Mouse (Mus musculus): ENCODE data around the gene Dpf3.
A peak's percentile ranks its signal among the peaks of the same experiment; 100 is the strongest.

Gene Dpf3

GRCm38 (mm10) chr12:83487476-83487991 is at the start of gene Dpf3:
TSS of gene Dpf3 (minus strand) at chr12:83487716.
- peak; percentile 95 to 96 for DNase-seq (ENCODE audit: low spot score in 2 of 2)

GRCm38 (mm10) chr12:83536039-83536438 is 48.5 kb upstream of the Dpf3 start:
- no peak for DNase-seq (ENCODE audit: low spot score in 2 of 2)

DNA sequence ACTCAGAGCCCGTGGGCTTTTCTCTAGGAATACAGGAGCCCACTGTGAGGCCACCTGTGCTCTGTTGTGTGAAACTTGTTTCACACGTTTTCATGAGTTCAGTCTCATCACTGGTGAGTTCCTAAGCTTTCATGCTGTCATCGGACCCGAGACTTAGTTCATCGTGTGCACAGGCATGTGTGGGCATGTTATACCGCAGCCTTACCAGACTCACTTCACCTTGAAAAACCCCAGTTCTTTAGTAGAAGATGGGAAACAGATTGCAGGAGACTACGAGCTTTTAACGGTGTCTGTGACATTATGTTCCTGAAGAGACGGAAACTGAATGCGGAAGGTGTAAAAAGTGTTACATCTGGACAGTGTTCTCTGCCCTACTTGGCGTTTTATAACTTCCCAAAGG is 47.9 kb upstream of the Dpf3 start:
- no peak for DNase-seq (ENCODE audit: low spot score in 2 of 2)

GRCm38 (mm10) chr12:83534190-83534589 is 46.7 kb upstream of the Dpf3 start:
- no peak for DNase-seq (ENCODE audit: low spot score in 2 of 2)

GRCm38 (mm10) chr12:83532966-83533365 is 45.5 kb upstream of the Dpf3 start:
- DNase-seq (ENCODE audit: low spot score in 2 of 2), result no peak

- no peak for DNase-seq (ENCODE audit: low spot score in 2 of 2)
Observed at GRCm38 (mm10) chr12:83531992-83532391, 44.5 kb upstream of the Dpf3 start.

DNA sequence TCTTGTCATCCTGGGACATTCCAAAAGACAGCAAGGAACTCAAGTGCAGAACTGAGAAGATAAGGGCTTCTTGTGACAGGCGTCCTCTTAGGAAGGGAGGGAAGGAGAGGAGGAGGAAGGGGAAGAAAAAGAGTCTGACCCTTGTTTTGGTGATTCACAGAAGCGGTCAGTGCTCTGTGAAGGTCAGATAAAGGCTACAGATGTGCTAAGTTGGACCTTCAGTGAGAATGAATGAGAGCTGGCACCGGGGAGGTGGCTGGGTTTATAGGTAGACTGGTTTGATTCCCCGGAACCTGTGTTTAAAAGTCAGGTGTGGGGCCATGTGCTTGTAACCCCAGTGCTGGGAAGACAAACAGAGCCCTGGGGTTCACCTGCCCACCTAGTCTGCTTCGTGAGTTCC is 41.1 kb upstream of the Dpf3 start:
- no peak for DNase-seq (ENCODE audit: low spot score in 2 of 2)

- no peak for DNase-seq (ENCODE audit: low spot score in 2 of 2)
Observed at GRCm38 (mm10) chr12:83527816-83528215, 40.3 kb upstream of the Dpf3 start.

DNA sequence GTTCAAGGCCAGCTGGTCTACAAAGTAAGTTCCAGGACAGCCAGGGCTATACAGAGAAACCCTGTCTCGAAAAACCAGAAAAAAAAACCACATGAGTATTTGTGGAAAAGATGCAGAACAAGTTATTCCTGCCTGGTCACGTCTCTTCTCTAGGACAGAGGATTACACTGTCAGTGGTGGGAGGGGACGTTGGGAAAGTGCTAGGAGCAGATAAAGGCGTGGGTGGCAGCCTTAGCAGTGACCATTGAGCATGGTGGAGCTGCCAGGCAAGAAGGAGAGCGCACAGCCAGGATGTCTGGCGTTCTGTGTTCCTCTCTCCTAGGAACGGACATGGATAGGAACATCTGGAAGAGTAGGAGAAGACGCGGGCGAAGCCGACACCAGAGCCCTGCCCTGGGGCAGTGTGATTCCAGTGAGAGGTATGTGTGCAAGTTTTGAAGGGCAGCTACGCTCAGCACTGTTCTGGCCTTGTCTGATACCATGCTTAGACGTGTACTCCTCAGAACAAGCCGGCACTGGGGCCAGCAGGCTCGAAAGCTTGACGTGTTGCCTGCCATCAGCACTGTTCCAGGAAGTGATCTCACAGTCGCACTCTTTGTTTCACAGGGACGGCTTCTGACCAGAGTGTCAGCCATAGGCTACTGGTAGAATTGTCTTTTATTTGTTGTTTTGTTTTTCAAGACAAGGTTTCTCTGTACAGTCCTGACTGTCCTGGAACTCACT is 38.5 kb upstream of the Dpf3 start:
- no peak for DNase-seq (ENCODE audit: low spot score in 2 of 2)

DNA sequence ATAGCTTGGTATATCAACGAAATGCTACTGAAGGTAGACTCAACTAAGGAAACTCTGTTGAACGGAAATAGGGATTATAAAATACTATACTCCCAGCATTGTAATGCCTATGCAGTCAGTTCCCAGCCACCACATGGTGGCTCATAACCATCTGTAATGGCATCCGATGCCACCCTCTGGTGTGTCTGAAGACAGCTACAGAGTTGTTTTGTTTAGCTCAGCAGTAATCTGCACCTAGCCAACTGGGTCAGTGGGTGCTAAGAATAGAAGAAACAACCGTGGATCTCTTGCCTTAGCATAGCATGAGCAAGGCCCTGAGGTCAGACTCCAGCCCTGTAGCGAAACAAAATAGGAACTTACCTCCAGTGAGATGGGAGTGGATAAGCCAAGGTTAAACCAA is 36.8 kb upstream of the Dpf3 start:
- no peak for DNase-seq (ENCODE audit: low spot score in 2 of 2)

GRCm38 (mm10) chr12:83523892-83524291 is 36.4 kb upstream of the Dpf3 start:
- DNase-seq (ENCODE audit: low spot score in 2 of 2), result no peak

GRCm38 (mm10) chr12:83523056-83523455 is 35.5 kb upstream of the Dpf3 start:
- DNase-seq (ENCODE audit: low spot score in 2 of 2), result no peak

DNA sequence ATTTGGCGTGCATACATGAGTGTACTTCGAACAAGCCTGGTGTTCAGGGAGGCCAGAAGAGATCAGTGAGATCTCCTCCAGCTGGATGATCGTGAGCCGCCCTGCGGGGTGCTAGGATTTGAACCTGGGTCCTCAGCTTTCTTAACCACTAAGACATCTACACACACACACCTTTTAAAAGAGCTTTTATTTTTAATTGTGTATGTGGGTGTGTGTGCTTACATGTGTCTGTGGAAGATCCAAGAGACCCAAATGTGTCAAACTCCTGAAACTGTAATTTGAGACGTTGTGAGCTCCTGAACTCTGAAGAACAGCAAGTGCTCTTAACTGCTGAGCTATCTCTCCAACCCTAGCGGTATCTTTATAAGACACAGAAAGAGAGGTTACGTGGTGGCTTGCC is 33.6 kb upstream of the Dpf3 start:
- DNase-seq (ENCODE audit: low spot score in 2 of 2), result no peak

GRCm38 (mm10) chr12:83520311-83520890 is 32.9 kb upstream of the Dpf3 start, which contains the start of gene Dcaf4:
TSS of gene Dcaf4 (plus strand) at chr12:83520466.
- DNase-seq (ENCODE audit: low spot score in 2 of 2), result peak; percentile 94 to 95

- DNase-seq (ENCODE audit: low spot score in 2 of 2), result no peak
Observed at GRCm38 (mm10) chr12:83517580-83517979, 30.1 kb upstream of the Dpf3 start.

GRCm38 (mm10) chr12:83514216-83514615 is 26.7 kb upstream of the Dpf3 start:
- no peak for DNase-seq (ENCODE audit: low spot score in 2 of 2)

GRCm38 (mm10) chr12:83513185-83513584 is 25.7 kb upstream of the Dpf3 start:
- no peak for DNase-seq (ENCODE audit: low spot score in 2 of 2)

DNA sequence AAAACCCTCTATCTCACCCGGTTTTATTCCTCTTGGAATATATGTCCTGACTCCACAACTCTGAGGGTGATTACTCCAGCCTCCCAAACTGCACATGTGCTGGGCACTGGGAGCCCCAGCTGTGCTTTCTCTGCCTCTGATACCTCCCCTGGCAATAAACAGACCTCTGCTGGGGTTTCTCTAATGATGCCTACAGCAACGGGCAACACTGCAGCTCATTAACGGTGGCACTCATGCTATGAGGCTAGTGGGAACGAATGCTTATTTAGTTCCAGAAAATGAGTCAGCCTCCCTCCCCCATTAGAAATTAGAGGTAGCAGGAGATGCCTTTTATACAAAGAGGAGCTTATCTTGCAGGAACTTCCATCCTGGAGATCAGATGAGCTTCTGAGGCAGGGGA is 25.3 kb upstream of the Dpf3 start:
- no peak for DNase-seq (ENCODE audit: low spot score in 2 of 2)

GRCm38 (mm10) chr12:83510586-83510985 is 23.1 kb upstream of the Dpf3 start:
- DNase-seq (ENCODE audit: low spot score in 2 of 2), result no peak

DNA sequence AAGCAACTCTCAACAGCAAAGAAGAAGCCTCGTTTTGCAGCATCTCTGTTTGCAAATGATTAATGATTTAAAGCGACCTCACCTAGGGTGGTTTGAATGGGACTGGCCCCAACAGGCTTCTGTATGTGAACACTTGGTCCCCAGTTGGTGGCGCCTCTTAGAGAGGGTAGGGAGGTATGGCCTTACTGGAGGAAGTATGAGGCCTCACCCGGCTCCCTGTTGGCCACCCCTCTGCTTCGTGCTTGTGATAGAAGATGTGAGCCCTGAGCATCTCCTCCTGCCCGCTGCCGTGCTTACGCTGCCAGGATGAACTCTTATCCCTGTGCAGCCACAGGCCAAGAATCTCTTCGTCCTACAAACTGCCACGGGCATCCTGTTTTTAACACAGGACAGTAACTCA is 19.0 kb upstream of the Dpf3 start:
- DNase-seq (ENCODE audit: low spot score in 2 of 2), result no peak

DNA sequence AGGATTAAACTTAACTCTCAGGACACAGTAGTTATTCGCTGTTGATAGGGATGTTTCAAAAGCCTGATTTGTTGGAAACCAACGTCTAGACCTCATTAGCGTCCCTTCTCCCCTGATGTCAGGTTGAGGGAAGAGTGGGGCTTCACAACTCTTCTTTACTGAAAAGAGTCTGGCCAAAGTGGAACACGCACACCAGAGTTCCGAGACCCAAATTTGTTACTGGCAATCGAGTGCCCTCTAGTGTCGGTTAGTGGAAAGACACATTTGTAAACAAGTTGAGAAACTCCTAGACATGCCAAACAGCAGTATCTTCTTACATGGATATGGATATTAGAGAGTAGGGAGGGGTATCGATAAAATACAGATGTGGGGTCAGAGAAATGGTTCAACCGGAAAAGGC is 14.7 kb upstream of the Dpf3 start:
- peak; percentile 44 to 55 for DNase-seq (ENCODE audit: low spot score in 2 of 2)

DNA sequence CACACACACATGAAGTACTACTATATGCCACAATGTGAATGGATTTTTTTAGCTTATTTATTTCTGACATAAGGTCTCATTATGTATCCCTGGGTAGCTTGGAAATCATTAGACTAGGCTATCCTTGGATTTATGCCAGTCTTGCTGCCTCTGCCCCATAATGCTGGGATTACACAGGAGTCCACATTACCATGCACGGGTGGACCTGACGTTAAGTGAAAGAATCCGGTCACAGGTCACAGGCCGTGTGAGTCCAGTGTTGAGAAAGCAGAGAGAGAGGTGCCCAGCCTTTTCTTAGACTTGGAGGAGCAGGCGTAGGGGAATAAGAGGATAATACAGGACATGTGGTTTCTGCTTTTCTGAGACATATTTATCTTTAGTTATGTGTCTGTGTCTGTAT is 11.7 kb upstream of the Dpf3 start:
- no peak for DNase-seq (ENCODE audit: low spot score in 2 of 2)

DNA sequence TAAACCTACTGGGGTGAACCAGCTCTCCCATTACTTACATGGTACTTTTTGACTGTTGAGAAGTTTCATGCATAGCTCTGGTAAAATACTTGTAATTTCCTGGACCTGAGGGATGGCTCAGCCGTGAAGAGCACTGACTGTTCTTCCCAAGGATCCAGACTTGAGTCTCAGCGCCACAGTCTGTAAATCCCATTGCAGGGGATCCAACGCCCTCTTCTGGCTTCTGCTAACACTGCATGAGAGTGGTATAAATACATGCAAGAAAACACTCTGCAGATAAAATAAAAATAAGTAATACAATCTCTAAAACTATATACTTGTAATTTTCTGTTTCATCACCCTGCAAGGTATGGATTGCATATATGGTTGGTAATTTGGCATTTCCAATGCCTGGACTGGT is 10.4 kb upstream of the Dpf3 start:
- DNase-seq (ENCODE audit: low spot score in 2 of 2), result no peak
